Mouse (Mus musculus) liver, adult 2 months (tissue): ENCODE data around the gene Wdr24.

Experiments used
- CTCF ChIP-seq: fragments of 200-500 bp; IDR thresholded peaks from 2 replicates; pipeline ENCODE4 v1.5.1; 2011; ENCODE audit warnings: low read depth, low read length, control low read depth
- POLR2A ChIP-seq: fragments of 200-500 bp; IDR thresholded peaks from 2 replicates; pipeline ENCODE4 v1.6.1; 2011; ENCODE audit warnings: low read length, control low read depth; ENCODE audit not compliant: insufficient read depth; ENCODE audit errors: extremely low read depth

GRCm38 (mm10) chr17:25817662-25818061, 5.8 kb upstream of the Wdr24 start:
- TF ChIP-seq CTCF, result no peak
- no peak for TF ChIP-seq POLR2A
